Mouse (Mus musculus) induced T-regulatory cell, adult 2 months (primary cell): ENCODE measurements around the gene Zfp1.
A peak's percentile ranks its signal among the peaks of the same experiment; 100 is the strongest.

Source experiments
- DNase-seq: peaks from one replicate; pipeline ENCODE4 v3.0.0-alpha.2; 2012; ENCODE audit warnings: low read depth

Gene Zfp1

GRCm38 (mm10) chr8:111643264-111644141 lies at the start of gene Zfp1:
TSS of gene Zfp1 (plus strand) at chr8:111643401.
- peak; percentile 96 for DNase-seq

- DNase-seq, result no peak
Observed at GRCm38 (mm10) chr8:111594044-111594840, 49.0 kb upstream of the Zfp1 start.

- DNase-seq, result no peak
Observed at GRCm38 (mm10) chr8:111594951-111595350, 48.2 kb upstream of the Zfp1 start.

GRCm38 (mm10) chr8:111595712-111596484 lies 47.3 kb upstream of the Zfp1 start:
- DNase-seq, result peak; percentile 92

- no peak for DNase-seq
Observed at GRCm38 (mm10) chr8:111596485-111596821, 46.7 kb upstream of the Zfp1 start.

- DNase-seq, result no peak
Observed at GRCm38 (mm10) chr8:111597310-111597709, 45.9 kb upstream of the Zfp1 start.

GRCm38 (mm10) chr8:111599707-111600444 lies 43.3 kb upstream of the Zfp1 start:
- no peak for DNase-seq

- DNase-seq, result no peak
Observed at GRCm38 (mm10) chr8:111602050-111602449, 41.2 kb upstream of the Zfp1 start.

- no peak for DNase-seq
Observed at GRCm38 (mm10) chr8:111604986-111605385, 38.2 kb upstream of the Zfp1 start.

- no peak for DNase-seq
Observed at GRCm38 (mm10) chr8:111606961-111607360, 36.2 kb upstream of the Zfp1 start.

GRCm38 (mm10) chr8:111607414-111607813 lies 35.8 kb upstream of the Zfp1 start:
- no peak for DNase-seq

- DNase-seq, result no peak
Observed at GRCm38 (mm10) chr8:111613181-111613580, 30.0 kb upstream of the Zfp1 start.

- DNase-seq, result no peak
Observed at GRCm38 (mm10) chr8:111614786-111615701, 28.2 kb upstream of the Zfp1 start.

GRCm38 (mm10) chr8:111617812-111618211 lies 25.4 kb upstream of the Zfp1 start:
- DNase-seq, result no peak

GRCm38 (mm10) chr8:111618273-111618672 lies 24.9 kb upstream of the Zfp1 start:
- DNase-seq, result no peak

- DNase-seq, result no peak
Observed at GRCm38 (mm10) chr8:111619936-111620335, 23.3 kb upstream of the Zfp1 start.

GRCm38 (mm10) chr8:111622104-111622503 lies 21.1 kb upstream of the Zfp1 start:
- DNase-seq, result no peak

GRCm38 (mm10) chr8:111622553-111622952 lies 20.6 kb upstream of the Zfp1 start:
- no peak for DNase-seq

GRCm38 (mm10) chr8:111624081-111624852 lies 18.9 kb upstream of the Zfp1 start:
- no peak for DNase-seq

GRCm38 (mm10) chr8:111624853-111625221 lies 18.4 kb upstream of the Zfp1 start:
- DNase-seq, result no peak
